21 mouse cellular contexts compared by ENCODE assay signal in the genomic region with DNA sequence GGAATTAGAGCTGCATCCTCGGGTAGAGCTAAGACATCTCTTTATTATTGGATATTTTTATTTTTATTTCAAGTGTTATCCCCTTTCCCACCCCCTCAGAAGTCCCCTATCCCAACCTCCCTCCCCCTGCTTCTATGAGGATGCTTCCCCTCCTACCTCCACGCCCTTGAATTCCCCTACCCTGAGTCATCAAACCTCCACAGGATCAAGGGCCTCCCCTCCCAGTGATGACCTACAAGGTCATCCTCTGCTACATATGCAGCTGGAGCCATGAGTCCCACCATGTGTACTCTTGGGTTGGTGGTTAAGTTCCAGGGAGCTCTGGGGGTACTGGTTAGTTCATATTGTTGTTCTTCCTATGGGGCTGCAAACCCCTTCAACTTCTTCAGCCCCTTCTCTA. TPM values are rescaled to one million over a fixed set of nuclear protein-coding genes. Genes with fewer than 3 reads are reported as not detected.
"Had no signal": no experiment of that assay in that cellular context is flagged by ENCODE, and none has a peak within 500 bp of the region (broad histone marks: within the 10 kb centered on the region; RNA-seq: fewer than 3 reads in every experiment).

No protein-coding gene starts in this region.

- DNase-seq: gastrocnemius, adult 2 months; gastrocnemius, postnatal 10 days; gastrocnemius, postnatal 25 days; heart, adult 18-20 months; heart, postnatal 10 days; heart, postnatal 4 days; kidney, adult 18-20 months; kidney, adult 9 months; kidney, postnatal 14 days; kidney, postnatal 36 days; layer of hippocampus, adult 9-11 months; layer of hippocampus, postnatal 36 days; left cerebral cortex, postnatal 4 days had no signal

- ATAC-seq: hindbrain, embryonic 16.5 days; inflammation-experienced regulatory T-cells, adult 6 months; intestine, embryonic 15.5 days; intestine, postnatal 0 days; liver, embryonic 12.5 days had no signal

RNA-seq across cellular contexts. Expression of a gene that starts 1.2 kb away (rescaled TPM):
- total RNA-seq: granulocyte monocyte progenitor cell, adult 5-6 weeks; liver, adult 2 months had no signal

RNA-seq across cellular contexts. Expression of a gene that starts 1.9 kb away (rescaled TPM):
- total RNA-seq: liver, adult 2 months had no signal

RNA-seq across cellular contexts. Expression of a gene that starts 9.7 kb away (rescaled TPM):
- total RNA-seq: granulocyte monocyte progenitor cell, adult 5-6 weeks; heart, adult 8-10 months had no signal
